Mouse (Mus musculus) left cerebral cortex, postnatal 25 days (tissue): Measurements from ENCODE around the gene Btbd6. TPM values are rescaled to one million over a fixed set of nuclear protein-coding genes. Genes with fewer than 3 reads are reported as not detected.

Experiments used
- DNase-seq, 2 experiments: peaks; one replicate each; pipeline ENCODE4 v3.0.0; 2022; ENCODE audit warnings: low spot score in 2 of 2, mixed read lengths in 1 of 2
- intact Hi-C: fragments of 180-260 bp; cut with DNase I; formaldehyde crosslinking; loops from one replicate; pipeline ENCODE4 v1.15.1; 2025
- total RNA-seq, 2 experiments: library from RNA; stranded (reverse); gene quantifications; 2 replicates each; pipeline ENCODE4 v1.2.3; 2021

The Btbd6 gene
- total RNA-seq, 2 experiments from 2014 or later: 55.9 to 60.9 TPM

DNA sequence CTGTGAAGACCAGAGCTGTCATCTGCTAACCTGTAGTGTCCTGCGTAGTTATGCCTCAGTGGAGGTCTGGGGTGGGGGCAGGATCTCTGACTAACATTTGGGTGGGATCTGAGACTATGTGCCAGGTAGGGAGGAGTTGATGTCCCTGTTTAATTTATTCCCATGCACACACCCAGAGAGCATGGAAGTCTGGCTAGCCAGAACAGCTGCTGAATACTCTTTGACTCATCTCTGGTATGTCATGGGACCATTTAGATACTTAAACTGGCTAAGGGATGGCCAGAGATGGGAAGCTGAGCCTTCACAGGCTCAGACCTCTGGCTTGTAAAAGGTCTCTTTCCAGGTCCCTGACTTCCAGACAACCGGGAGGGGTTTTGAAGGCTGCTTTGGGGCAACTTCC is 51.2 kb downstream of the Btbd6 start:
- intact Hi-C loops: no loop called here
- DNase-seq: no peak

DNA sequence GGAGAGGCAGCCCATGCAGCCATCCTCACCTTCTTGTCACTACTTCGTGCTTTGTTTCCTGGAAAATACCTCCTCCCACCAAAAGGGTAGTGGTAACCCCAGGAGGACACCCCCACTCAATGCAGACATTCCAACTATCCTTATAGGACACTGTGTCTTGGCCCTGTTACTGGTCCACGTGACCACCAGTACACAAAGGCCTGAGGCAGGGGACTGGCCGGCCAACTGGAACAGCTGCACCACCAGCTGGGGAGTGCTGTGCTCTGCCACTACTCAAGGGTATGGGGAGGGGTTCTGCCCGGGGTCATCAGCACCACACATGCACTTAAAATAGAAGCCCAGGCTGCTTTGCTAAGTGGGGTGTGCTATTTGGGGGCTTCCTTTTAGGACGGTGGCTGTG is 51.8 kb downstream of the Btbd6 start:
- no peak for DNase-seq
- intact Hi-C loops: no loop called here

Other genes with a start within 250 kb of the Btbd6 start
- gene Pld4, start 215.8 kb upstream of the Btbd6 start, total RNA-seq: 10 to 100 TPM in 1 of 2 experiments, 1 to 10 TPM in 1; 9.3 to 10.7 TPM
- gene Ahnak2, start 173.8 kb upstream of the Btbd6 start, total RNA-seq: 1 to 10 TPM; 5.3 to 5.5 TPM
- gene Clba1, start 167.5 kb upstream of the Btbd6 start, total RNA-seq: 10 to 100 TPM; 17.1 to 17.7 TPM
- 10 to 100 TPM in 1 of 2 experiments, 1 to 10 TPM in 1; 9.5 to 10.6 TPM for gene Cdca4, start 147.1 kb upstream of the Btbd6 start, total RNA-seq
- gene Gpr132, start 108.3 kb upstream of the Btbd6 start, total RNA-seq: not detected
- gene Jag2, start 46.7 kb upstream of the Btbd6 start, total RNA-seq: 10 to 100 TPM; 50.1 to 55.1 TPM
- 10 to 100 TPM; 10.8 to 11.5 TPM for gene Nudt14, start 34.4 kb upstream of the Btbd6 start, total RNA-seq
- gene Brf1, start 24.2 kb downstream of the Btbd6 start, total RNA-seq: 10 to 100 TPM; 45.0 to 50.4 TPM
- gene Pacs2, start 38.0 kb downstream of the Btbd6 start, total RNA-seq: 10 to 100 TPM; 63.3 to 79.9 TPM
- gene Tex22, start 98.0 kb downstream of the Btbd6 start, total RNA-seq: under 1 TPM in 1 of 2 experiments, not detected in 1; 0.44 TPM
- 10 to 100 TPM; 76.7 to 82.7 TPM for gene Mta1, start 121.8 kb downstream of the Btbd6 start, total RNA-seq
- 100 to 1,000 TPM; 160 to 161 TPM for gene Crip2, start 163.8 kb downstream of the Btbd6 start, total RNA-seq
- 10 to 100 TPM; 12.4 to 15.2 TPM for gene Crip1, start 169.8 kb downstream of the Btbd6 start, total RNA-seq
- gene Tedc1, start 179.9 kb downstream of the Btbd6 start, total RNA-seq: 1 to 10 TPM; 1.4 to 1.8 TPM
- gene Tmem121, start 209.4 kb downstream of the Btbd6 start, total RNA-seq: 10 to 100 TPM; 26.3 to 29.6 TPM